Mouse (Mus musculus): ENCODE data around the gene Slc25a26. TPM values are rescaled to one million over a fixed set of nuclear protein-coding genes. Genes with fewer than 3 reads are reported as not detected.

Slc25a26 gene
- polyA plus RNA-seq, 1 experiment, result 10.5 TPM

- Histone ChIP-seq H3K9me3 (replicated peaks; ENCODE audit: control insufficient read depth, insufficient read depth, low read length, poor library complexity, severe bottlenecking) (no peaks in the 10 kb centered on the region), H3K27me3 (ENCODE audit: control insufficient read depth, insufficient read depth, low read length, poor library complexity, severe bottlenecking) (no peaks in the 10 kb centered on the region), H3K36me3 (ENCODE audit: control insufficient read depth, insufficient read depth, low read length, poor library complexity, severe bottlenecking) (no peaks in the 10 kb centered on the region), H3K9ac (ENCODE audit: low read depth, poor library complexity, severe bottlenecking) (no peak overlapping the region), H3K4me3 (ENCODE audit: low read depth, low read length) (no peak overlapping the region), H3K4me1 (ENCODE audit: control insufficient read depth, insufficient read depth, low read length) (no peaks in the 10 kb centered on the region), H3K27ac (ENCODE audit: insufficient read depth, low read length) (no peak overlapping the region)
- TF ChIP-seq CTCF (IDR thresholded peaks at IDR 0.05; ENCODE audit: low read depth, low read length), result no peak
- TF ChIP-seq POLR2A (IDR thresholded peaks at IDR 0.05; ENCODE audit: insufficient read depth, low read length), result no peak
- TF ChIP-seq EP300 (IDR thresholded peaks at IDR 0.05; ENCODE audit: insufficient read depth, low read depth, low read length), result no peak
Measured at GRCm38 (mm10) chr6:94532086-94532485, 32.0 kb downstream of the Slc25a26 start.

- Histone ChIP-seq H3K9me3 (replicated peaks; ENCODE audit: control insufficient read depth, insufficient read depth, low read length, poor library complexity, severe bottlenecking) (no peaks in the 10 kb centered on the region), H3K27me3 (ENCODE audit: control insufficient read depth, insufficient read depth, low read length, poor library complexity, severe bottlenecking) (no peaks in the 10 kb centered on the region), H3K4me1 (ENCODE audit: control insufficient read depth, insufficient read depth, low read length) (no peaks in the 10 kb centered on the region), H3K9ac (ENCODE audit: low read depth, poor library complexity, severe bottlenecking) (no peak overlapping the region), H3K4me3 (ENCODE audit: low read depth, low read length) (no peak overlapping the region), H3K36me3 (ENCODE audit: control insufficient read depth, insufficient read depth, low read length, poor library complexity, severe bottlenecking) (no peaks in the 10 kb centered on the region), H3K27ac (ENCODE audit: insufficient read depth, low read length) (no peak overlapping the region)
- no peak for TF ChIP-seq CTCF (IDR thresholded peaks at IDR 0.05; ENCODE audit: low read depth, low read length)
- TF ChIP-seq EP300 (IDR thresholded peaks at IDR 0.05; ENCODE audit: insufficient read depth, low read depth, low read length), result no peak
- TF ChIP-seq POLR2A (IDR thresholded peaks at IDR 0.05; ENCODE audit: insufficient read depth, low read length), result no peak
Measured at GRCm38 (mm10) chr6:94536478-94536877, 36.3 kb downstream of the Slc25a26 start.

GRCm38 (mm10) chr6:94537652-94538051 lies 37.5 kb downstream of the Slc25a26 start:
- Histone ChIP-seq H3K4me3 (ENCODE audit: low read depth, low read length) (no peak overlapping the region), H3K9ac (ENCODE audit: low read depth, poor library complexity, severe bottlenecking) (no peak overlapping the region), H3K36me3 (ENCODE audit: control insufficient read depth, insufficient read depth, low read length, poor library complexity, severe bottlenecking) (no peaks in the 10 kb centered on the region), H3K27me3 (ENCODE audit: control insufficient read depth, insufficient read depth, low read length, poor library complexity, severe bottlenecking) (no peaks in the 10 kb centered on the region), H3K4me1 (ENCODE audit: control insufficient read depth, insufficient read depth, low read length) (no peaks in the 10 kb centered on the region), H3K9me3 (replicated peaks; ENCODE audit: control insufficient read depth, insufficient read depth, low read length, poor library complexity, severe bottlenecking) (no peaks in the 10 kb centered on the region), H3K27ac (ENCODE audit: insufficient read depth, low read length) (no peak overlapping the region)
- TF ChIP-seq EP300 (IDR thresholded peaks at IDR 0.05; ENCODE audit: insufficient read depth, low read depth, low read length) (no peak), POLR2A (IDR thresholded peaks at IDR 0.05; ENCODE audit: insufficient read depth, low read length) (no peak), CTCF (IDR thresholded peaks at IDR 0.05; ENCODE audit: low read depth, low read length) (no peak)

GRCm38 (mm10) chr6:94540090-94540489 lies 40.0 kb downstream of the Slc25a26 start:
- H3K4me3 ChIP-seq (ENCODE audit: low read depth, low read length), result no peak overlapping the region
- H3K4me1 ChIP-seq (ENCODE audit: control insufficient read depth, insufficient read depth, low read length), result no peaks in the 10 kb centered on the region
- H3K27ac ChIP-seq (ENCODE audit: insufficient read depth, low read length), result no peak overlapping the region
- H3K36me3 ChIP-seq (ENCODE audit: control insufficient read depth, insufficient read depth, low read length, poor library complexity, severe bottlenecking), result no peaks in the 10 kb centered on the region
- H3K9ac ChIP-seq (ENCODE audit: low read depth, poor library complexity, severe bottlenecking), result no peak overlapping the region
- no peaks in the 10 kb centered on the region for H3K27me3 ChIP-seq (ENCODE audit: control insufficient read depth, insufficient read depth, low read length, poor library complexity, severe bottlenecking)
- TF ChIP-seq CTCF (IDR thresholded peaks at IDR 0.05; ENCODE audit: low read depth, low read length) (no peak), POLR2A (IDR thresholded peaks at IDR 0.05; ENCODE audit: insufficient read depth, low read length) (no peak), EP300 (IDR thresholded peaks at IDR 0.05; ENCODE audit: insufficient read depth, low read depth, low read length) (no peak)
- no peaks in the 10 kb centered on the region for H3K9me3 ChIP-seq (replicated peaks; ENCODE audit: control insufficient read depth, insufficient read depth, low read length, poor library complexity, severe bottlenecking)

GRCm38 (mm10) chr6:94540615-94541014 lies 40.5 kb downstream of the Slc25a26 start:
- TF ChIP-seq POLR2A (IDR thresholded peaks at IDR 0.05; ENCODE audit: insufficient read depth, low read length) (no peak), CTCF (IDR thresholded peaks at IDR 0.05; ENCODE audit: low read depth, low read length) (no peak), EP300 (IDR thresholded peaks at IDR 0.05; ENCODE audit: insufficient read depth, low read depth, low read length) (no peak)
- Histone ChIP-seq H3K4me3 (ENCODE audit: low read depth, low read length) (no peak overlapping the region), H3K36me3 (ENCODE audit: control insufficient read depth, insufficient read depth, low read length, poor library complexity, severe bottlenecking) (no peaks in the 10 kb centered on the region), H3K9ac (ENCODE audit: low read depth, poor library complexity, severe bottlenecking) (no peak overlapping the region), H3K9me3 (replicated peaks; ENCODE audit: control insufficient read depth, insufficient read depth, low read length, poor library complexity, severe bottlenecking) (no peaks in the 10 kb centered on the region), H3K27ac (ENCODE audit: insufficient read depth, low read length) (no peak overlapping the region), H3K27me3 (ENCODE audit: control insufficient read depth, insufficient read depth, low read length, poor library complexity, severe bottlenecking) (no peaks in the 10 kb centered on the region), H3K4me1 (ENCODE audit: control insufficient read depth, insufficient read depth, low read length) (no peaks in the 10 kb centered on the region)

- Histone ChIP-seq H3K4me3 (ENCODE audit: low read depth, low read length) (no peak overlapping the region), H3K9me3 (replicated peaks; ENCODE audit: control insufficient read depth, insufficient read depth, low read length, poor library complexity, severe bottlenecking) (no peaks in the 10 kb centered on the region), H3K9ac (ENCODE audit: low read depth, poor library complexity, severe bottlenecking) (no peak overlapping the region), H3K27me3 (ENCODE audit: control insufficient read depth, insufficient read depth, low read length, poor library complexity, severe bottlenecking) (no peaks in the 10 kb centered on the region), H3K27ac (ENCODE audit: insufficient read depth, low read length) (no peak overlapping the region), H3K4me1 (ENCODE audit: control insufficient read depth, insufficient read depth, low read length) (no peaks in the 10 kb centered on the region), H3K36me3 (ENCODE audit: control insufficient read depth, insufficient read depth, low read length, poor library complexity, severe bottlenecking) (no peaks in the 10 kb centered on the region)
- no peak for TF ChIP-seq POLR2A (IDR thresholded peaks at IDR 0.05; ENCODE audit: insufficient read depth, low read length)
- TF ChIP-seq CTCF (IDR thresholded peaks at IDR 0.05; ENCODE audit: low read depth, low read length), result no peak
- no peak for TF ChIP-seq EP300 (IDR thresholded peaks at IDR 0.05; ENCODE audit: insufficient read depth, low read depth, low read length)
Measured at GRCm38 (mm10) chr6:94541133-94541532, 41.0 kb downstream of the Slc25a26 start.

Data from ES-Bruce4 (cell line).